Mouse (Mus musculus) hindbrain, embryonic 15.5 days (tissue): ENCODE results near the gene Klf7. TPM values are rescaled to one million over a fixed set of nuclear protein-coding genes. Genes with fewer than 3 reads are reported as not detected.

Experiments used
- ATAC-seq: fragments of 200-750 bp; cut with Nextera tagmentation; 2 replicates; pipeline ENCODE4 v1.8.0; 2017; ENCODE audit warnings: low read depth, moderate number of reproducible peaks, moderate TSS enrichment; ENCODE audit not compliant: low FRiP score
- H3K27ac ChIP-seq: fragments of 300-500 bp; sonication (generic); replicated peaks from 2 replicates; pipeline ENCODE4 v1.5.1; 2015; ENCODE audit warnings: mild to moderate bottlenecking, inconsistent platforms
- H3K27me3 ChIP-seq: fragments of 300-500 bp; sonication (generic); 2 replicates; pipeline ENCODE4 v1.6.1; 2015; ENCODE audit warnings: control low read depth, inconsistent platforms
- H3K36me3 ChIP-seq: fragments of 300-500 bp; sonication (generic); 2 replicates; pipeline ENCODE4 v1.6.1; 2015; ENCODE audit warnings: control low read depth, inconsistent platforms
- H3K4me1 ChIP-seq: fragments of 300-500 bp; sonication (generic); replicated peaks from 2 replicates; pipeline ENCODE4 v1.6.1; 2015; ENCODE audit warnings: control low read depth, inconsistent platforms
- H3K4me2 ChIP-seq: fragments of 300-500 bp; sonication (generic); 2 replicates; pipeline ENCODE4 v1.6.1; 2015; ENCODE audit warnings: moderate library complexity, mild to moderate bottlenecking, inconsistent platforms
- H3K4me3 ChIP-seq: fragments of 300-500 bp; sonication (generic); 2 replicates; pipeline ENCODE4 v1.5.1; 2015; ENCODE audit warnings: mild to moderate bottlenecking, inconsistent platforms
- H3K9ac ChIP-seq: fragments of 300-500 bp; sonication (generic); 2 replicates; pipeline ENCODE4 v1.6.1; 2015; ENCODE audit warnings: inconsistent platforms
- H3K9me3 ChIP-seq: fragments of 300-500 bp; sonication (generic); 2 replicates; pipeline ENCODE4 v1.6.1; 2016; ENCODE audit warnings: control low read depth, inconsistent platforms
- WGBS: fragments of 180-500 bp; shearing (Covaris S2); methylation state at CpG from one replicate; pipeline ENCODE4 v1.1.7; 2015; 5-methylcytosine and 5-hydroxymethylcytosine counted together
- polyA plus RNA-seq: library from polyadenylated mRNA; unstranded; fragments of >200 nt; fragmentation: Nextera tagmentation; extraction: Ambion mirVana; gene quantifications from 2 replicates; pipeline ENCODE4 v1.2.1, GENCODE M21; 2015

Gene Klf7
- polyA plus RNA-seq = 109 and 117 TPM in 2 replicates

- WGBS = 0% methylated on average over 81 of the region's 82 CpGs
- Histone ChIP-seq H3K27ac (peak within 1 kb of the TSS; percentile 100), H3K4me1 (peaks cover 29% of the 10 kb centered on the region), H3K9ac (peak within 1 kb of the TSS; percentile 95), H3K27me3 (no peaks in the 10 kb centered on the region), H3K4me3 (peak within 1 kb of the TSS; percentile 81), H3K4me2 (peak within 1 kb of the TSS; percentile 71), H3K9me3 (no peaks in the 10 kb centered on the region), H3K36me3 (no peaks in the 10 kb centered on the region)
- peak; percentile 99 for ATAC-seq
Measured at GRCm38 (mm10) chr1:64121559-64122465, at the start of gene Klf7. Klf7 (minus strand) TSS chr1:64122282.

- 48% methylated on average over 5 of the region's 5 CpGs for WGBS
- no peak overlapping the region for H3K4me3 ChIP-seq
- no peaks in the 10 kb centered on the region for H3K27me3 ChIP-seq
- ATAC-seq = no peak
- 0 out of 2 replicates have a peak, but pooled peaks cover 4% of the 10 kb centered on the region for H3K4me1 ChIP-seq
- no peak overlapping the region for H3K4me2 ChIP-seq
- no peaks in the 10 kb centered on the region for H3K9me3 ChIP-seq
- H3K36me3 ChIP-seq = no peaks in the 10 kb centered on the region
- H3K27ac ChIP-seq = no peak overlapping the region
- H3K9ac ChIP-seq = no peak overlapping the region
Measured at GRCm38 (mm10) chr1:64164526-64165062, 42.5 kb upstream of the Klf7 start.

- Histone ChIP-seq H3K36me3 (no peaks in the 10 kb centered on the region), H3K4me2 (no peak overlapping the region), H3K27me3 (no peaks in the 10 kb centered on the region), H3K9me3 (no peaks in the 10 kb centered on the region), H3K4me1 (no peaks in the 10 kb centered on the region), H3K4me3 (no peak overlapping the region), H3K27ac (no peak overlapping the region), H3K9ac (no peak overlapping the region)
- no peak for ATAC-seq
- WGBS = 61% methylated on average over 3 of the region's 3 CpGs
Measured at GRCm38 (mm10) chr1:64158766-64159165, 36.7 kb upstream of the Klf7 start.

- H3K9ac ChIP-seq = no peak overlapping the region
- no peaks in the 10 kb centered on the region for H3K9me3 ChIP-seq
- ATAC-seq = peak; percentile 59; the same call in 1 of the 2 replicates
- no peaks in the 10 kb centered on the region for H3K4me1 ChIP-seq
- no peak overlapping the region for H3K4me2 ChIP-seq
- H3K27me3 ChIP-seq = no peaks in the 10 kb centered on the region
- no peak overlapping the region for H3K4me3 ChIP-seq
- WGBS = 41% methylated on average over 3 of the region's 3 CpGs
- H3K36me3 ChIP-seq = no peaks in the 10 kb centered on the region
- H3K27ac ChIP-seq = no peak overlapping the region
Measured at GRCm38 (mm10) chr1:64149185-64149584, 27.1 kb upstream of the Klf7 start.

GRCm38 (mm10) chr1:64142691-64143445 is 20.8 kb upstream of the Klf7 start:
- Histone ChIP-seq H3K4me3 (no peak overlapping the region), H3K9me3 (no peaks in the 10 kb centered on the region), H3K27me3 (no peaks in the 10 kb centered on the region), H3K36me3 (no peaks in the 10 kb centered on the region), H3K4me2 (no peak overlapping the region), H3K9ac (no peak overlapping the region), H3K27ac (peak overlapping the region; percentile 38; the same call in 1 of the 2 replicates), H3K4me1 (peaks cover 8% of the 10 kb centered on the region)
- 50% methylated on average over 6 of the region's 6 CpGs for WGBS
- no peak for ATAC-seq

GRCm38 (mm10) chr1:64134439-64134838 is 12.4 kb upstream of the Klf7 start:
- H3K27ac ChIP-seq = no peak overlapping the region
- H3K27me3 ChIP-seq = no peaks in the 10 kb centered on the region
- H3K9me3 ChIP-seq = no peaks in the 10 kb centered on the region
- no peak for ATAC-seq
- 82% methylated on average over 1 of the region's 1 CpGs for WGBS
- H3K4me1 ChIP-seq = no peaks in the 10 kb centered on the region
- H3K9ac ChIP-seq = no peak overlapping the region
- no peak overlapping the region for H3K4me2 ChIP-seq
- H3K4me3 ChIP-seq = no peak overlapping the region
- H3K36me3 ChIP-seq = no peaks in the 10 kb centered on the region

GRCm38 (mm10) chr1:64126822-64127221 is 4.7 kb upstream of the Klf7 start:
- no peak overlapping the region for H3K27ac ChIP-seq
- H3K4me2 ChIP-seq = no peak overlapping the region

GRCm38 (mm10) chr1:64122466-64122830 is 366 bp upstream of the Klf7 start:
- Histone ChIP-seq H3K4me3 (peak overlapping the region; percentile 81), H3K4me1 (peaks cover 23% of the 10 kb centered on the region), H3K9me3 (no peaks in the 10 kb centered on the region), H3K36me3 (no peaks in the 10 kb centered on the region), H3K9ac (peak overlapping the region; percentile 95), H3K4me2 (peak overlapping the region; percentile 71), H3K27ac (peak overlapping the region; percentile 100), H3K27me3 (no peaks in the 10 kb centered on the region)
- no peak for ATAC-seq
- 12% methylated on average over 9 of the region's 9 CpGs for WGBS

More at GRCm38 (mm10) chr1:64126822-64127221, 4.7 kb upstream of the Klf7 start:
- no peak for ATAC-seq
- Histone ChIP-seq H3K27me3 (no peaks in the 10 kb centered on the region), H3K4me3 (no peak overlapping the region), H3K36me3 (no peaks in the 10 kb centered on the region), H3K9ac (no peak overlapping the region), H3K4me1 (peaks cover 9% of the 10 kb centered on the region), H3K9me3 (no peaks in the 10 kb centered on the region)
- WGBS = 86% methylated on average over 2 of the region's 2 CpGs

- Histone ChIP-seq H3K4me2 (peak overlapping the region; percentile 71), H3K36me3 (no peaks in the 10 kb centered on the region), H3K9me3 (no peaks in the 10 kb centered on the region), H3K4me3 (peak overlapping the region; percentile 81), H3K9ac (peak overlapping the region; percentile 93), H3K27ac (peak overlapping the region; percentile 100), H3K27me3 (no peaks in the 10 kb centered on the region), H3K4me1 (peaks cover 37% of the 10 kb centered on the region)
- under 1% methylated on average over 22 of the region's 25 CpGs for WGBS
- ATAC-seq = peak; percentile 65
Measured at GRCm38 (mm10) chr1:64120811-64121515, 1.1 kb downstream of the Klf7 start.

- peaks cover 43% of the 10 kb centered on the region for H3K4me1 ChIP-seq
- no peaks in the 10 kb centered on the region for H3K9me3 ChIP-seq
- H3K9ac ChIP-seq = peak overlapping the region; percentile 93
- peak overlapping the region; percentile 81 for H3K4me3 ChIP-seq
- H3K36me3 ChIP-seq = no peaks in the 10 kb centered on the region
- peak overlapping the region; percentile 100 for H3K27ac ChIP-seq
- H3K4me2 ChIP-seq = peak overlapping the region; percentile 71
- WGBS = under 1% methylated on average over 13 of the region's 13 CpGs
- ATAC-seq = no peak
- no peaks in the 10 kb centered on the region for H3K27me3 ChIP-seq
Measured at GRCm38 (mm10) chr1:64120421-64120810, 1.7 kb downstream of the Klf7 start.

GRCm38 (mm10) chr1:64119851-64120250 is 2.2 kb downstream of the Klf7 start:
- no peaks in the 10 kb centered on the region for H3K27me3 ChIP-seq
- H3K4me3 ChIP-seq = peak overlapping the region; percentile 81
- WGBS = 5% methylated on average over 8 of the region's 8 CpGs
- H3K4me1 ChIP-seq = peaks cover 49% of the 10 kb centered on the region
- H3K27ac ChIP-seq = peak overlapping the region; percentile 100
- ATAC-seq = no peak
- H3K9ac ChIP-seq = peak overlapping the region; percentile 93
- no peaks in the 10 kb centered on the region for H3K36me3 ChIP-seq
- H3K4me2 ChIP-seq = peak overlapping the region; percentile 71
- no peaks in the 10 kb centered on the region for H3K9me3 ChIP-seq
